Mouse (Mus musculus) hematopoietic multipotent progenitor cell, adult 10-12 weeks (in vitro differentiated cells): ENCODE measurements around the gene Vmn1r234. TPM values are rescaled to one million over a fixed set of nuclear protein-coding genes. Genes with fewer than 3 reads are reported as not detected.

Experiments
- polyA plus RNA-seq: library from polyadenylated mRNA; stranded (reverse); fragments of >175 nt; gene quantifications from 2 replicates; pipeline ENCODE4 v1.2.3, GENCODE M21; 2012; ENCODE audit warnings: low replicate concordance

The Vmn1r234 gene
- not detected in 2 replicates for polyA plus RNA-seq

DNA sequence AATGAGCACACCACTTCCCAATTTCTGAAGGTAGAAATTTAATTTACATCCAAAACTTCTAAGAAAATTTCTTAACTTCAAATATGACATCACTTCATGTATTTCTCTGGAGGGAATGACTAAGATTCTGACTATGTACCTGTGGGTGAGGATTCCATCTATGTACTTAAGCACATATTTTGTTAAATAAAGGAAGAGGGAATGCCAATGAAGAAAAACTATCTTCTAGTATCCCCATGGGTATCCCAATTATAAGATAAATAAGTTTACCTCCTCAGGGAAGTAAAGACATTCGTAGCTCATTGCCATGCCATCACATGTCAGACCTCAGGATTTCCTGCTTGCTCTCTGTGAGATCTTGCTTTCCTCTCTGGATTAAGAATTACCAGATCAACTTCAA, at the start of gene Vmn1r234:
Vmn1r234 (plus strand) TSS at position 301 of the 400 bp plus-strand sequence.

DNA sequence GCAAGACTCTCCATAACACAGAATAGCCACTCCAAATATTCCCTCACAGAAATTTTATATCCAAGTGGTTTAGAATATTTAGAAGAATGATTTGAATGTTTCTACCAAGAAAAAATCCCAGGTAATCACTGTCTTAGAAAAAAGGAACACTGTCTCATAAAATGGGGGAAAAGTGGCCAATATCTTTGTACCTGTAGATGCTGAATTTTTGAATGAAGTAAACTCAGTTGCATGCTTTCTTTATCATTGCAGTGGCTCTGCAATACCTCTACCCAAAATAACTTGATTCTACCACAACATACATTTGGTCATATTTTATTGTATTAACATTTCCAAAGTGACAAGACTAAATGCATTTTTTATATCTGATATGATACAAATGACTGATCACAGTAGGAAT, 30.2 kb downstream of the Vmn1r234 start, which contains the start of gene Vmn1r235:
Vmn1r235 (plus strand) TSS at position 301 of the 400 bp plus-strand sequence.

DNA sequence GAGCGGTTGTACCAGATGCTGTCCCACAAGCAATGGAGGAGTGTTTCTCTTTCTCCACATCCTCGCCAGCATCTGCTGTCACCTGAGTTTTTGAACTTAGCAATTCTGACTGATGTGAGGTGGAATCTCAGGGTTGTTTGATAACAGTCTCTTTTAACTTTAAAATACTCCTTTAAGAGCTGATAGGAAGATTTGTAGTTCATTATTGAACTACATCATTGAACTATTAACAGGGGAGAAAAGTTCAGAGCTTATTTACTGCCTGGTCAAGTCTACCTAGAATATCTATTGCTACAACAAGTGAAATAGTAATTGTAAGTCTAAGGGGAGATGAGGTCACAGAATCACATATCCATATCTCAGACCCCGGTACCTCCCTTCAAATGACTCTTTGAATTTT, 56.8 kb downstream of the Vmn1r234 start, which contains the start of gene Vmn1r236:
Vmn1r236 (plus strand) TSS at position 301 of the 400 bp plus-strand sequence.

Other genes with a start within 250 kb of the Vmn1r234 start
- not detected in 2 replicates for gene Vmn1r233, start 229.6 kb upstream of the Vmn1r234 start, polyA plus RNA-seq
- 1.2 and 1.7 TPM in 2 replicates for gene Zfp160, start 217.2 kb upstream of the Vmn1r234 start, polyA plus RNA-seq
- gene Vmn1r235, start 30.3 kb downstream of the Vmn1r234 start, polyA plus RNA-seq = not detected in 2 replicates
- not detected in 2 replicates for gene Vmn1r236, start 56.9 kb downstream of the Vmn1r234 start, polyA plus RNA-seq
- gene Vmn1r237, start 85.8 kb downstream of the Vmn1r234 start, polyA plus RNA-seq = not detected in 2 replicates
- 0.73 and 2.6 TPM in 2 replicates for gene Zfp677, start 157.7 kb downstream of the Vmn1r234 start, polyA plus RNA-seq
- 0.52 TPM in 1 of 2 replicates, not detected in the other for gene Zfp54, start 197.1 kb downstream of the Vmn1r234 start, polyA plus RNA-seq
- 0.31 and 1.5 TPM in 2 replicates for gene Zfp51, start 224.3 kb downstream of the Vmn1r234 start, polyA plus RNA-seq